8 mouse cellular contexts compared by ENCODE assay signal in genomic region chr3:152151725-152152482, GRCm38 (mm10). TPM values are rescaled to one million over a fixed set of nuclear protein-coding genes. Genes with fewer than 3 reads are reported as not detected.
DNase-seq lines count a peak whose midpoint lies in the region; ATAC-seq and TF ChIP-seq lines count a peak whose summit lies in the region.

No protein-coding gene starts in this region.

- TF ChIP-seq CTCF in bone marrow, adult 2 months (IDR thresholded peaks at IDR 0.05; ENCODE audit: control insufficient read depth, insufficient read depth, low read length), result no peak
- TF ChIP-seq CTCF in stomach, postnatal 0 days (IDR thresholded peaks at IDR 0.05; ENCODE audit: low read depth), result no peak

- 59% methylated on average over 28 of the region's 29 CpGs for WGBS in bone marrow, adult 2 months
- WGBS in hindbrain, embryonic 14.5 days, result 61% methylated on average over 28 of the region's 29 CpGs
- 54% methylated on average over 27 of the region's 29 CpGs for WGBS in liver, embryonic 11.5 days
- WGBS in stomach, postnatal 0 days, result 57% methylated on average over 28 of the region's 29 CpGs

- no peaks in the 10 kb centered on the region for H3K36me3 ChIP-seq in hindbrain, embryonic 14.5 days (replicated peaks; ENCODE audit: control insufficient read depth, insufficient read depth)
- no peaks in the 10 kb centered on the region for H3K36me3 ChIP-seq in liver, embryonic 11.5 days (ENCODE audit: control insufficient read depth, insufficient read depth, low read length)
- no peaks in the 10 kb centered on the region for H3K36me3 ChIP-seq in stomach, postnatal 0 days (ENCODE audit: control insufficient read depth, insufficient read depth, low read length)

- no peak overlapping the region for H3K9ac ChIP-seq in hindbrain, embryonic 14.5 days
- H3K9ac ChIP-seq in liver, embryonic 11.5 days (ENCODE audit: low read depth, low read length), result 0 out of 2 replicates have a peak overlapping the region, but pooled peaks have one; percentile 27
- peak overlapping the region; percentile 35; the same call in 1 of the 2 replicates for H3K9ac ChIP-seq in stomach, postnatal 0 days (ENCODE audit: low read length)

- no peaks in the 10 kb centered on the region for H3K9me3 ChIP-seq in hindbrain, embryonic 14.5 days (ENCODE audit: control insufficient read depth, low read length)
- no peaks in the 10 kb centered on the region for H3K9me3 ChIP-seq in liver, embryonic 11.5 days (ENCODE audit: control insufficient read depth, low read length)
- H3K9me3 ChIP-seq in stomach, postnatal 0 days (ENCODE audit: control insufficient read depth, low read length), result no peaks in the 10 kb centered on the region

- no peak for ATAC-seq in CD4-positive, CD25-positive, alpha-beta regulatory T cell, adult 4 months
- no peak for ATAC-seq in hindbrain, embryonic 14.5 days (ENCODE audit: low FRiP score)
- ATAC-seq in liver, embryonic 11.5 days (replicated peaks; ENCODE audit: low FRiP score), result peak; percentile 24; the same call in 1 of the 2 replicates
- ATAC-seq in stomach, postnatal 0 days (ENCODE audit: low FRiP score, low TSS enrichment), result peak; percentile 92

- H3K27ac ChIP-seq in bone marrow, adult 2 months (ENCODE audit: control insufficient read depth, insufficient read depth, low read depth, low read length, poor library complexity), result peak overlapping the region; percentile 70
- no peak overlapping the region for H3K27ac ChIP-seq in hindbrain, embryonic 14.5 days
- H3K27ac ChIP-seq in liver, embryonic 11.5 days (ENCODE audit: low read depth, low read length), result peak overlapping the region; percentile 63; the same call in 1 of the 2 replicates
- H3K27ac ChIP-seq in stomach, postnatal 0 days (replicated peaks), result peak overlapping the region; percentile 30; the same call in 1 of the 2 replicates

- TF ChIP-seq POLR2A in bone marrow, adult 2 months (IDR thresholded peaks at IDR 0.05; ENCODE audit: borderline replicate concordance, control insufficient read depth, low read depth, low read length), result no peak

- peak; percentile 7 for DNase-seq in CD4-positive, CD25-positive, alpha-beta regulatory T cell, adult 2 months (ENCODE audit: low read depth, low spot score)
- no peak for DNase-seq in hindbrain, embryonic 14.5 days (ENCODE audit: low spot score)
- DNase-seq in liver, embryonic 11.5 days (ENCODE audit: low spot score), result peak; percentile 47
- DNase-seq in stomach, postnatal 0 days (ENCODE audit: low spot score), result peak; percentile 75
- no peak for DNase-seq in thymus, postnatal 10 days (ENCODE audit: low spot score in 2 of 2)
- DNase-seq in thymus, postnatal 14 days, result no peak

- H3K27me3 ChIP-seq in hindbrain, embryonic 14.5 days (ENCODE audit: control insufficient read depth, insufficient read depth, low read length), result no peaks in the 10 kb centered on the region
- H3K27me3 ChIP-seq in liver, embryonic 11.5 days (replicated peaks; ENCODE audit: control insufficient read depth, insufficient read depth, low read length), result no peaks in the 10 kb centered on the region
- H3K27me3 ChIP-seq in stomach, postnatal 0 days (ENCODE audit: control insufficient read depth, insufficient read depth, low read length), result no peaks in the 10 kb centered on the region

- no peak for TF ChIP-seq EP300 in stomach, postnatal 0 days (optimal IDR thresholded peaks at IDR 0.05)

- H3K4me1 ChIP-seq in bone marrow, adult 2 months (ENCODE audit: control insufficient read depth, insufficient read depth, low read length), result no peaks in the 10 kb centered on the region; the same call in none of the 2 replicates
- no peaks in the 10 kb centered on the region for H3K4me1 ChIP-seq in hindbrain, embryonic 14.5 days (replicated peaks; ENCODE audit: control insufficient read depth, insufficient read depth, low read length)
- peaks cover 34% of the 10 kb centered on the region for H3K4me1 ChIP-seq in liver, embryonic 11.5 days (replicated peaks; ENCODE audit: control insufficient read depth, insufficient read depth, low read length)
- no peaks in the 10 kb centered on the region for H3K4me1 ChIP-seq in stomach, postnatal 0 days (replicated peaks; ENCODE audit: control insufficient read depth, insufficient read depth)

- peak overlapping the region; percentile 28 for H3K4me2 ChIP-seq in hindbrain, embryonic 14.5 days (replicated peaks)
- H3K4me2 ChIP-seq in liver, embryonic 11.5 days, result peak overlapping the region; percentile 54
- H3K4me2 ChIP-seq in stomach, postnatal 0 days (replicated peaks; ENCODE audit: low read depth), result 0 out of 2 replicates have a peak overlapping the region, but pooled peaks have one; percentile 8

- H3K4me3 ChIP-seq in bone marrow, adult 2 months (replicated peaks; ENCODE audit: control insufficient read depth, low read depth, low read length), result peak overlapping the region; percentile 43
- no peak overlapping the region for H3K4me3 ChIP-seq in hindbrain, embryonic 14.5 days (replicated peaks; ENCODE audit: low read length)
- H3K4me3 ChIP-seq in liver, embryonic 11.5 days (ENCODE audit: low read depth, low read length), result peak overlapping the region; percentile 25
- H3K4me3 ChIP-seq in stomach, postnatal 0 days (ENCODE audit: low read depth, low read length), result no peak overlapping the region

RNA-seq across cellular contexts. Expression of gene Gipc2, which starts 14.1 kb away (rescaled TPM):
- not detected for polyA plus RNA-seq in CD4-positive, CD25-positive, alpha-beta regulatory T cell, adult 4 months (2017; shearing (Covaris generic))
- polyA plus RNA-seq in bone marrow, adult 2 months (2011; ENCODE audit: insufficient read depth, insufficient read length, low replicate concordance, missing spikeins), result 4.1 TPM in 1 of 2 replicates, not detected in the other
- polyA plus RNA-seq in hindbrain, embryonic 14.5 days (2014; fragmentation: Nextera tagmentation; extraction: Ambion mirVana), result 9.2 and 11.7 TPM in 2 replicates
- 12.1 and 15.4 TPM in 2 replicates for polyA plus RNA-seq in liver, embryonic 11.5 days (2014; fragmentation: Nextera tagmentation; extraction: Ambion mirVana)
- polyA plus RNA-seq in stomach, postnatal 0 days (2015; fragmentation: Nextera tagmentation; extraction: Ambion mirVana), result 76.1 and 82.5 TPM in 2 replicates

RNA-seq across cellular contexts. Expression of gene Dnajb4, which starts 58.2 kb away (rescaled TPM):
- polyA plus RNA-seq in CD4-positive, CD25-positive, alpha-beta regulatory T cell, adult 4 months (2017; shearing (Covaris generic)), result 1 to 10 TPM; 8.1 to 10.0 TPM
- polyA plus RNA-seq in bone marrow, adult 2 months (2011; ENCODE audit: insufficient read depth, insufficient read length, low replicate concordance, missing spikeins), result 25.3 and 37.8 TPM in 2 replicates
- 40.0 and 46.5 TPM in 2 replicates for polyA plus RNA-seq in hindbrain, embryonic 14.5 days (2014; fragmentation: Nextera tagmentation; extraction: Ambion mirVana)
- 29.7 and 33.1 TPM in 2 replicates for polyA plus RNA-seq in liver, embryonic 11.5 days (2014; fragmentation: Nextera tagmentation; extraction: Ambion mirVana)
- polyA plus RNA-seq in stomach, postnatal 0 days (2015; fragmentation: Nextera tagmentation; extraction: Ambion mirVana), result 26.4 and 29.0 TPM in 2 replicates

RNA-seq across cellular contexts. Expression of gene Fubp1, which starts 58.3 kb away (rescaled TPM):
- 100 to 1,000 TPM; 256 to 262 TPM for polyA plus RNA-seq in CD4-positive, CD25-positive, alpha-beta regulatory T cell, adult 4 months (2017; shearing (Covaris generic))
- polyA plus RNA-seq in bone marrow, adult 2 months (2011; ENCODE audit: insufficient read depth, insufficient read length, low replicate concordance, missing spikeins), result 47.1 and 78.2 TPM in 2 replicates
- 208 and 210 TPM in 2 replicates for polyA plus RNA-seq in hindbrain, embryonic 14.5 days (2014; fragmentation: Nextera tagmentation; extraction: Ambion mirVana)
- 234 and 253 TPM in 2 replicates for polyA plus RNA-seq in liver, embryonic 11.5 days (2014; fragmentation: Nextera tagmentation; extraction: Ambion mirVana)
- 60.2 and 60.5 TPM in 2 replicates for polyA plus RNA-seq in stomach, postnatal 0 days (2015; fragmentation: Nextera tagmentation; extraction: Ambion mirVana)

Comparison
In these comparisons a context has a peak if more than half of its experiments do, and no peak if none do; other contexts are left out.
1. DNase-seq: peak in CD4-positive, CD25-positive, alpha-beta regulatory T cell, adult 2 months (single experiment), liver, embryonic 11.5 days (single experiment) and stomach, postnatal 0 days (single experiment); none in hindbrain, embryonic 14.5 days (single experiment), thymus, postnatal 10 days (0 of 2) and thymus, postnatal 14 days (single experiment).
2. ATAC-seq: peak in liver, embryonic 11.5 days (single experiment) and stomach, postnatal 0 days (single experiment); none in CD4-positive, CD25-positive, alpha-beta regulatory T cell, adult 4 months (single experiment) and hindbrain, embryonic 14.5 days (single experiment).
3. H3K4me3 ChIP-seq: peak in bone marrow, adult 2 months (single experiment) and liver, embryonic 11.5 days (single experiment); none in hindbrain, embryonic 14.5 days (single experiment) and stomach, postnatal 0 days (single experiment).
4. Peak in every context shown above with its lines, with median percentiles within 50 percentile points of each other: H3K4me2 ChIP-seq.